Mouse (Mus musculus) thymus, postnatal 25 days (tissue): ENCODE results near the gene Ifna2.

Experiments used
- DNase-seq: peaks from one replicate; pipeline ENCODE4 v3.0.0; 2022

Ifna2 gene

DNA sequence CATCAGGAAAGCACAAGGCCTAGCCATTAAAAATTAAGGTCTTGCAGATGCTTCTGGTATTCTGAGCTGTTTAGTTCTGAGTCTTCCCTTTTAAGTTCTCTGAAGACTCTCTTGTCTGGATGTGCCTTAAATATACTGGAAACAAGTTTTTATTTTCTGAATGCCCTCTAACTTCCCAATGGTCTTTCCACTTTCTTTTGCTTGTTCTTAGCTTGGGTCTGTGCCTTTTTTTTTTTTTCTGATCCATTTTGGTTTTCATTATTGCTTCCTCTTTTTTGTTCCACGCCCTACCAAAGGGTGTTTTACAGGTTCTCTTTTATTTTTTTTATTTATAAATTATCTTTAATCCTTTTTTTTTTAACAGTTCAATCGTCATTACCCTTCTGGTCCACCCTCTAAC, 39.4 kb downstream of the Ifna2 start, which contains the start of gene Ifna13:
Ifna13 (minus strand) TSS at position 101 of the 400 bp plus-strand sequence.
- DNase-seq, result no peak

DNA sequence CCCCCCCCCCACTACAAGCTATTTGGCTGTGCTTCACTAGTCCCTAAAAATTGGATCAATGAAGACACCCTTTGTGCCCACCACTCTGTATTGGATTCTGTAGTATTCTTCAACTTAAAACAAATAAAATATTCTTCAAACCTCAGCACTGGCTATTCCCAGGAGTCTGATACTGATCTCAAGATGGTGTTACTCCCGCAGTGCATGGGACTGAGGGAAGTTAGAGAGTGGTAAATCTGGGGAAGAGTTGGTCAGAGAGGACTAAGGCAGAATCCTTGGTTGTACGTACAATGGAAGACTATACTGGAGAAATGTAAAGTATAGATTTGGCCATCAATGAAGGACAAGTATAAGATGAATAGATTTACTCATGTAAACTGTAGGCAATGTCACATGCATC, 41.2 kb downstream of the Ifna2 start:
- DNase-seq, result no peak

DNA sequence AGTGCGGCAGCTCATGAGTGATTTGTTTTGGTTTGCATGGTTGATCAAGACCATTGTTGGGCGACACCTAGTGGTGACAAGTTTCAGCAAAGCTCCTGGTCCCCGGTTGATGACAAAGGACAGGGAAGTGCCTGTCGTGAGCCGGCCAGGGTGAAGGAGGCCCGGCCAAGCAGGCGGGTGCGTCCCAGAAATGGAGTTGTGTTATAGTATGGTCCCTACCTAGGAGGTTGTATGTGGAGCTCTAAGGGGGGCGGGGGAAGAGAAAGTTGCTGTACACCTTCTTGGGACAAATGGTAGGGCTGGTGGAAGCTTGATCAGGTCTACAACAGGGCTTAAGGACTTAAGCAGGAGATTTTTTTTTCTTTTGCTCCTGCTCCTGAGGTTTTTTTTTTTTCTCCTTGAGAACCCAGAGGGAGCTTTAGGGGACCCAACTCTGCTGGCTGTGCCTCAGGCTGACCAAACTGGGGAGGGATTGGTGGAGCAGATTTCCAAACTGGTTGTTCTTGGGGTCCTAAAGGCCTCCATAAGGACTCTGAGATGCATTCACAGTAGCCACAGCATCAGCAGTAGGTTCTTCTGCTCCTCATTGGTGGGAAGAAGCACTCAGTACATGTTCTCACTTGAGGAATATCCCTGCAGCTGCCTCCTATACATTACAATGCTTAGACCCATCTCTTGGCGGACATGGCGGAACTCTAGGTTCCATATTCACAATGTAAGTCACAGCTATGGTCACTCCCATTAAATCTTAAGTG, 42.5 kb downstream of the Ifna2 start:
- peak; percentile 90 for DNase-seq

DNA sequence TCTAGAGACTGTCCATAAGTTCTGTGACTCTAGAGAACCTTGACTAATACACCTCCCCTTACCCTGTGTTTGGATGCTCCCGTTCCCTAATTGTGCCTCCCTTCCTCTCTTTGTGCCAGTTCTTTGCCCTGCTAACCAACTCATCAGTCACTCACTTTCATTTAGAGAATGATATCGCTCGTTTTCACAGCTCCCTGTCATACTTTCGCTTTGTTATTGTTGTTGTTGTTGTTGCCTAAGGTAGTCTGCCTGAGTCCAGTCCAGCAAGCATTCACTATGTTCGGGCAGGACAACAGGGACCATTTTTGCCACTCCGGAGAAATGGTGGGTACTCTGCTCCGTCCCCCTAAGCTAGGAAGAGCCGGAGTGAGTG, 43.0 kb downstream of the Ifna2 start:
- DNase-seq, result no peak

DNA sequence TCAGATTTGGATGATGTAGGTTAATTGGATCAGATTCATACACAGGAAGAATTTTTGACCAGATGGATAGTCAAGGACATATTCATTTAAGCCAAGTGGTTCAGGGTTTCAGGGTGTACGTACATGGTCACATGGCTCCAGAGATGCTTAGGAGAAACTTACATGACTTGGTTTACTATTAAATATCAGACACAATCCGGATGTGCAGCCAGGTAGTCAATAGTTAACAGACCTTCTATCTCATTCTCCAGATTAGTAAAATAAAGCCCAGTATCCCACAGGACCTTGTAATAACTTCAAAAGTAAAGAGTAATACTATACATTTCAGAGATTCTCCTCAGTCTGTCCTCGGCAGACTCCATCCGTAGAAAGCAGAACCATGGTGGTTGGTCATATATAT, 49.4 kb downstream of the Ifna2 start, which contains the start of gene C87499:
C87499 (minus strand) TSS at position 101 of the 400 bp plus-strand sequence.
- no peak for DNase-seq
